Mouse (Mus musculus) embryonic facial prominence, embryonic 13.5 days (tissue): ENCODE data around the gene Mtch1. TPM values are rescaled to one million over a fixed set of nuclear protein-coding genes. Genes with fewer than 3 reads are reported as not detected.
"Not testable (repeated sequence)": the region's sequence is repeated elsewhere in the genome, so short reads cannot be mapped to it uniquely, and the experiment has no call there.

Experiments
- ATAC-seq: fragments of 200-750 bp; cut with Nextera tagmentation; 2 replicates; pipeline ENCODE4 v1.8.0; 2017; ENCODE audit warnings: low read depth; ENCODE audit not compliant: insufficient number of reproducible peaks, insufficient read depth, low FRiP score, low TSS enrichment
- H3K27ac ChIP-seq: fragments of 300-500 bp; sonication (generic); 2 replicates; pipeline ENCODE4 v1.5.1; 2015; ENCODE audit warnings: moderate library complexity, mild to moderate bottlenecking, inconsistent platforms
- H3K27me3 ChIP-seq: fragments of 300-500 bp; sonication (generic); 2 replicates; pipeline ENCODE4 v1.6.1; 2015; ENCODE audit warnings: mild to moderate bottlenecking, inconsistent platforms
- H3K36me3 ChIP-seq: fragments of 300-500 bp; sonication (generic); 2 replicates; pipeline ENCODE4 v1.6.1; 2015; ENCODE audit warnings: mild to moderate bottlenecking, inconsistent platforms
- H3K4me1 ChIP-seq: fragments of 300-500 bp; sonication (generic); 2 replicates; pipeline ENCODE4 v1.6.1; 2015; ENCODE audit warnings: inconsistent platforms
- H3K4me2 ChIP-seq: fragments of 300-500 bp; sonication (generic); 2 replicates; pipeline ENCODE4 v1.6.1; 2015; ENCODE audit warnings: moderate library complexity, mild to moderate bottlenecking, inconsistent platforms
- H3K4me3 ChIP-seq: fragments of 300-500 bp; sonication (generic); 2 replicates; pipeline ENCODE4 v1.5.1; 2015; ENCODE audit warnings: mild to moderate bottlenecking, inconsistent platforms
- H3K9ac ChIP-seq: fragments of 300-500 bp; sonication (generic); 2 replicates; pipeline ENCODE4 v1.6.1; 2015; ENCODE audit warnings: mild to moderate bottlenecking, inconsistent platforms
- H3K9me3 ChIP-seq: fragments of 300-500 bp; sonication (generic); 2 replicates; pipeline ENCODE4 v1.6.1; 2016; ENCODE audit warnings: inconsistent platforms
- WGBS: fragments of 180-500 bp; shearing (Covaris S2); methylation state at CpG from one replicate; pipeline ENCODE4 v1.1.7; 2015; ENCODE audit warnings: mixed read lengths; 5-methylcytosine and 5-hydroxymethylcytosine counted together
- polyA plus RNA-seq: library from polyadenylated mRNA; unstranded; fragments of >200 nt; fragmentation: Nextera tagmentation; extraction: Ambion mirVana; gene quantifications from 2 replicates; pipeline ENCODE4 v1.2.1, GENCODE M21; 2015

Mtch1 gene
- polyA plus RNA-seq, 1 experiment from 2014 or later = 299 TPM

DNA sequence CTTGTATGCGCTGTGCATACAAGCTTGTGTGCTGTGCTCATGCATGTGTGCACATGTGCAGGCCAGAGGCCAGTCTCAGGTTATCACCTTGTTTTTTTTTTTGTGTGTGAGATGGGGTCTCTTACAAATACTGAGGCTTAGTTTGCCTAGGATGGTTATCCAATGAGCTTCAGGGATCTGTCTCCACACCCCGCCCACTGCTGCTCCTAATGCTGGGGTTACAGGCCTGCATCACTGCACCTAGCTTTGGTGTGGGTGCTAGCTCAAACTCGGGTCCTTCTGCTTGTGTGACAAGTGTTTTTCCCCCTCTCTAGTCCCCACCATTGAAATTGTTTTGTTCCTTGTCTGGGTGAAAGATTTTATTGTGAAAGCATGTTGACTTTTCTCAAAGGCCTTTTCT lies 17.5 kb downstream of the Mtch1 start:
- H3K9me3 ChIP-seq = no peaks in the 10 kb centered on the region
- no peak overlapping the region for H3K9ac ChIP-seq
- no peak overlapping the region for H3K4me2 ChIP-seq
- ATAC-seq = no peak
- H3K36me3 ChIP-seq = peaks cover 41% of the 10 kb centered on the region
- peaks cover 18% of the 10 kb centered on the region for H3K4me1 ChIP-seq
- H3K27me3 ChIP-seq = peaks cover 30% of the 10 kb centered on the region
- no peak overlapping the region for H3K4me3 ChIP-seq
- WGBS = 74% methylated on average over 3 of the region's 3 CpGs
- 0 out of 2 replicates have a peak overlapping the region, but pooled peaks have one; percentile 22 for H3K27ac ChIP-seq

DNA sequence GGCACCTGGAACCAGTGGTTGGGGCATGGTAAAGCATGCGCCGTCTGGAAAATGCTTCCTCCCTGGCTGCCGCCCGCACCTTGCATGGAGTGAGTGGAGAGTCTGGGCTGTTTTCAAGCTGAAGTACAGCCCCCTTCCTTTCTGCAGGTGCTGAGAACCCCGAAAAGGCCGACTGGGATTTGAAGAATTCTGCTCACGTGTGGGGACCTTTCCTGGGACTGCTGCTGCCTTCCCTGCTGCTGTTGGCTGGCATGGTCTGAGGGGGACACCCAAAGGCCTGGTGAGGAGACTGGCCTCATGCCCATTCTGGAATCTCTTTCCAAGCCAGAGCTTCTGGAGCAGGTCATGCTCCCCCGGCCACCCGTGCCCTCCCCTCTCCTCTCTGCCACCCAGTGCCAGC lies 20.0 kb downstream of the Mtch1 start:
- Histone ChIP-seq H3K4me2 (no peak overlapping the region), H3K27me3 (peaks cover 44% of the 10 kb centered on the region), H3K9ac (no peak overlapping the region), H3K36me3 (peaks cover 20% of the 10 kb centered on the region), H3K4me1 (peaks cover 20% of the 10 kb centered on the region), H3K9me3 (no peaks in the 10 kb centered on the region), H3K4me3 (no peak overlapping the region), H3K27ac (no peak overlapping the region)
- WGBS = 76% methylated on average over 9 of the region's 9 CpGs
- ATAC-seq = no peak

DNA sequence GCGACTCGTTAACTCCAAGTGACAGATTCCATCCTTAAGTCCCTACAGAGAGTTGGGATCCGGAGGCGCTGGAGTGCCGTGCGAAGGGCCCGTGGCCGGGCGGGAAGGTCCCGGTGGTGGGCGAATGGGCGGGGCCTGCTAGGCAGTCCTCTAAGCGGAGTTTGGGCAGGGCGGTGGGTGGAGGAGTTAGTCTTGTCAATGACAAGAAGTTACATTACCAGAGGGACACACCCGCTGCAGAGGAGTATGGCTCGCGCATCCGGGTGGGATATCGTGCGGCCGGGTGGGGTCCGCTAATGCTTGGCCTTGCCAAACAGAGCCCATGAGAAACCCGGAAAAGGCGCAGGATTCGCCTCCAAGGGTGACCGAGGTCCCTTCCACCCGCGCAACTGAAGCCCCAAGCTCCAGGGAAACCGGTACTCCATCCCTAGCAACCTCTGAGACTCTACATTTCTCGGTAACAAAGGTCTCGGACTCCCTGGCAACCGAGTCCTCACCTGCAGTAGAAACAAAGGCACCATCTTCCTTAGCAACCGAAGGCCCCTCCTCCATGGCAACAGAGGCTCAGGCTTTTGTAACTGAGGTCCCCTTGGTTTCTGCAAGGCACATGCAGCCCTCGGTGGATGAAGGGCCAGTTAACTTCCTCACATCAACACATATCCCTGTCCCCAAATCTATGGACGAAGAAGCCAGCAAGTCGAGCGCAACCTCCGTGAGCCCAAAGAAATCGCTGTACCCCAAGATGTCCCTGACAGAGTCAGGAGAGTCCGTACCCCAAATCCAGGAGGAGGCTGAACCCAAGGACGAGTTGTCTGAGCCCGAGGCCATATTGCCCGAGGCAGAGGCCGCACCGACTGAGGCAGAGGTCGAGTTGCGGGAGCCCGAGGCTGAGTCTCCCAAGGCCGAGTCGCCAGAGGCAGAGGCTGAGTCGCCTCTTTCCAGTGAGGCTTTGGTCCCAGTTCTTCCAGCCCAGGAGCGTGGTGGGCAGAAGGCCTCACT lies 20.9 kb downstream of the Mtch1 start:
- Histone ChIP-seq H3K9me3 (no peaks in the 10 kb centered on the region), H3K9ac (peak overlapping the region; percentile 60), H3K4me1 (peaks cover 29% of the 10 kb centered on the region), H3K4me3 (peak overlapping the region; percentile 40), H3K27me3 (peaks cover 52% of the 10 kb centered on the region), H3K27ac (no peak overlapping the region), H3K36me3 (peaks cover 11% of the 10 kb centered on the region), H3K4me2 (peak overlapping the region; percentile 66)
- ATAC-seq = peak; percentile 4; the same call in 1 of the 2 replicates
- 12% methylated on average over 52 of the region's 52 CpGs for WGBS

DNA sequence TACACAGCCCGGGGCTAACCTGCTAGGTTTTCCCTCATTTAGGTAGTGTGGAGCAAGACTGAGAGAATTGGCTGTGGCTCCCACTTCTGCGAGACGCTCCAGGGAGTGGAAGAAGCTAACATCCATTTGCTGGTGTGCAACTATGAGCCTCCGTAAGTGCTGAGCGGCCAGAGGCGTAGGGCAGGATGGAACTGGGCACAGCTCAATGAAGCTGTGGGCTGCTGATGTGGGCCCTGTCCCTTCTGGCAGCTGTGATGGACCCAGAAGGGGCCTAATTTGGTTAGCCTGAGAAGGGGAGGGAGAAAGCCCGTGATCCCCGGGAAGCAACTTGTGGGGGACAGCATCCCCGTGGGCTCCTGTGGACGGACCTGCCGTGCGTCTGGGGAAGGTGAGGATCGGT lies 21.9 kb downstream of the Mtch1 start:
- H3K9me3 ChIP-seq = no peaks in the 10 kb centered on the region

DNA sequence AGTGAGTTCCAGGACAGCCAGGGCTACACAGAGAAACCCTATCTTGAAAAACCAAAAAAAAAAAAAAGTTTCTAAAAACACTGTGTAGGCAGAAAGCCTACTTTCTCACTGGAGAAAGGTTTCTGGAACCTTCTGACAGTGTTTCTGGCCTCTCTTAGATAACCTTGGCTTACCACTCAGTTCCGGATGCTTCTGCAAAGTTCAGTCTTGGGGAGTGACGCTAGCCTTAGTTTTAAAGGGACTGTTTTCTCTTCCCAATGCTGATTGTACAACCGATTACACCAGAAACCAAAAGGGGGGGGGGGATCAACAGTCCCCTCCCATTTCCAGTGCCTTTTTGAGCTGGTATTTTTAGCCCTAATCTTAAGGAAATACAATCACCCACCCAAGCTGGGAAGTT lies 24.1 kb downstream of the Mtch1 start:
- no peak overlapping the region for H3K9ac ChIP-seq
- H3K36me3 ChIP-seq = no peaks in the 10 kb centered on the region
- peaks cover 83% of the 10 kb centered on the region for H3K27me3 ChIP-seq
- no peak overlapping the region for H3K4me3 ChIP-seq
- H3K9me3 ChIP-seq = no peaks in the 10 kb centered on the region
- no peak for ATAC-seq
- H3K4me1 ChIP-seq = peaks cover 37% of the 10 kb centered on the region
- H3K4me2 ChIP-seq = no peak overlapping the region
- 88% methylated on average over 3 of the region's 3 CpGs for WGBS
- H3K27ac ChIP-seq = no peak overlapping the region

More for the DNA sequence above, 21.9 kb downstream of the Mtch1 start:
- Histone ChIP-seq H3K4me1 (peaks cover 37% of the 10 kb centered on the region), H3K27ac (no peak overlapping the region), H3K4me3 (peak overlapping the region; percentile 40; the same call in 1 of the 2 replicates), H3K27me3 (peaks cover 62% of the 10 kb centered on the region), H3K4me2 (peak overlapping the region; percentile 66), H3K9ac (peak overlapping the region; percentile 60; the same call in 1 of the 2 replicates), H3K36me3 (peaks cover 3% of the 10 kb centered on the region; the same call in 1 of the 2 replicates)
- WGBS = 54% methylated on average over 13 of the region's 13 CpGs
- no peak for ATAC-seq

DNA sequence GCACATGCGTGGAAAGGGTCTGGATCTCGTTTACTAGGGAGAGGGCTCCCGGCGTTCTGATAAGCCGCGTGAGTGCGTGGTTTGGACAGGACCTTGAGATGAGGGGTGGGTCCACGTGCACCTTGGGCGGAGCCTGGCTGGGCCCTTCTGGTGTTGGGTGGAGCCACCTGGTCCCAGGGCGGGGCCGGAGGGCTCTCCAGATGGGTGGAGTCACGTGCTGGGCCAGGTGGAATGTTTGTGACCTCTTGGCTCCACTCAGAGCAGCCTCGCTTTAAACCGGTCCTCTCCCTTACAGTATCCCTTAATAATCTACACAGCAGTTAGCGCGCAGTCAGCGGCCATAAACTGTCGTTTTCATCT lies 25.2 kb downstream of the Mtch1 start:
- peak overlapping the region; percentile 46; the same call in 1 of the 2 replicates for H3K9ac ChIP-seq
- peaks cover 37% of the 10 kb centered on the region for H3K4me1 ChIP-seq
- peak overlapping the region; percentile 46 for H3K4me2 ChIP-seq

DNA sequence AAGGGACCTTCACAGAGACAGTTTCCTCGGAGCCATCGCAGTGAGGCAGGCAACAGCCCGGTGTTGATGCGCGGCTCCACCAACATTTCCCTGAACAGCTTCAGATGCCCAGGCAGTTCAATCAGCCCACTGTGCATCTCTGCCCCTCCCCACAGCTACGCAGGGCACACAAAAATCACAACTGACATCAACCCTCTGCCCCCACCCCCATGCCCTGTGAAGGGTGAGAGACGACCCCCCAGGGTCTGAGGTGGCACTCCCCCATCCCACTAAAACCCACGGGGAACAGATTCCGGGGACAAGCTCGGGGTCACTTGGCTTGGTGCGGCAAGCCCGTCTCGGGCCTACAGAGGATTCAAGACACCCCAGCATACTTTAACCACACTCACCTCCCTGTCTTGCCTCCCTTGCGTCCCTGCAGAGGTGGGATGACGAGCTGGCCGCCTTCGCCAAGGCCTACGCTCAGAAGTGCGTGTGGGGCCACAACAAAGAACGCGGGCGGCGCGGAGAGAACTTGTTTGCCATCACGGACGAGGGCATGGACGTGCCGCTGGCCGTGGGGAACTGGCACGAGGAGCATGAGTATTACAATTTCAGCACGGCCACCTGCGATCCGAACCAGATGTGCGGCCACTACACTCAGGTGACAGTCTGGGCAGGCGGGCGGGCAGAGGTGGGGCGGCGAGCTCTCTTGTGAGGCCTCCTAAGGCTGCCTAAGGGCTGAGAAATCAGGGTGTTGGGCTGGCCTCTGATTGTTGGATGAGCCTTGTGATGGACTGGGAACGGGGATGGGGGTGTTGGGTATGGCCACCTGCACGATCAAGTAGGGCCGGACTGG lies 25.8 kb downstream of the Mtch1 start:
- H3K27me3 ChIP-seq = peaks cover 69% of the 10 kb centered on the region
- H3K36me3 ChIP-seq = no peaks in the 10 kb centered on the region
- H3K9me3 ChIP-seq = no peaks in the 10 kb centered on the region
- no peak for ATAC-seq
- peak overlapping the region; percentile 23 for H3K4me3 ChIP-seq
- H3K27ac ChIP-seq = no peak overlapping the region
- WGBS = 12% methylated on average over 41 of the region's 41 CpGs
- H3K9ac ChIP-seq = peak overlapping the region; percentile 52; the same call in 1 of the 2 replicates
- peak overlapping the region; percentile 46 for H3K4me2 ChIP-seq
- peaks cover 32% of the 10 kb centered on the region for H3K4me1 ChIP-seq

More for the DNA sequence above, 25.2 kb downstream of the Mtch1 start:
- Histone ChIP-seq H3K27me3 (peaks cover 74% of the 10 kb centered on the region), H3K36me3 (no peaks in the 10 kb centered on the region), H3K27ac (no peak overlapping the region), H3K9me3 (no peaks in the 10 kb centered on the region), H3K4me3 (peak overlapping the region; percentile 23)
- ATAC-seq = no peak
- WGBS = 12% methylated on average over 18 of the region's 18 CpGs

DNA sequence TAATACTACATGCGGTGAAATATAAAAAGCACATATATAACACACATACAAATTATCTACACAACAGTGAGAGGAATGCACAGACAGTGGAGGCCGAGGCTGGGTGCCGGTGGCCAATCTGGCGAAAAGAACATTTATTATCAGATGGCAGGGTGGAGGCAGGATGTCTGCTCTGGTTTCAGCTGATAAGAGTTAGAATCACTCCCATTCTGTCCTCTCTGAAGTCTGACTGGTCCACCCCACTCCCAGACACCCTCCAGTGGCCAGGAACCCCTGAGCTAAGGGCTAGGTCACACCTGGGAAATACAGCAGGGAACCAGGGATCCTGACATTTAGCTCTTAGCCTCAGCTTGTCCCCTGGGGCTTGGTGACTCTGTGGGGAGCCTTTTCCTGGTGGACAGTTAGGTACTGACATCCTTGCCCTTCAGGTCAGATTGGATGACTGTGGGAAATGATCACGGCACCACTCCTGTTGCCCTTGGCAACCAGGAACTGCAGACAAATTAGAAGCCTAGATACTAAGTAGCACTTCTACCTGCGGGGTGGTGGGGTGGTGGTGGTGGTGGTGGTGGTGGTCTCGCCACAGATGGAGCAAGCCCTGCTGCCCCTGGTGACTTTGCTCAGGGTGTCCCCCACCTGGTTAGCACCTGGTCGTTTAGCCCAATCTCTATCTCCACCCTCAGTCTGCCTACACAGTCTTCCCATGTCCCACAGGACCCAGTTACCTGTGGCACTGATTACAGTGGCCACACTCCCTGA lies 27.7 kb downstream of the Mtch1 start:
- Histone ChIP-seq H3K27me3 (peaks cover 53% of the 10 kb centered on the region), H3K36me3 (no peaks in the 10 kb centered on the region), H3K4me1 (peaks cover 18% of the 10 kb centered on the region), H3K4me3 (no peak overlapping the region), H3K9ac (no peak overlapping the region), H3K4me2 (no peak overlapping the region), H3K27ac (no peak overlapping the region), H3K9me3 (no peaks in the 10 kb centered on the region)
- ATAC-seq = no peak
- WGBS = 62% methylated on average over 8 of the region's 8 CpGs

DNA sequence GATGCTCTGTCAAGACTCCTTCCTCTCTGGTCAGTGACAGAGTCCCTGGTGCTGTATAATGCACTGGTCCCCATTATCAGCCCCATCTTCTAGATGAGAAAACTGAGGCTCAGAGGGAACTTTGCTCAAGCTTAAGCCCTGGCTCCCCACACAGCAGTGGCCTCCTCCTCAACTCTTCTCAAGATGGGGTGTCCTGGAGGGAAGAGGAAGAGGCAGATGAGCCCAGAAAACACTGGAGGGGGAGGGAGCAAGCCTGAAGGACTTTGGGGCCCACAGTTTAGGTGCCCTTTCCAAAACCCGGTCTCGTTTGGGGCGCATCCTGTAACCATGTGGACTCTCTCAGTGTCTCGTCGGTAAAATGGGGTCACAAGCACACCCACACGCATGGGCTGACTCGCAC lies 28.3 kb downstream of the Mtch1 start:
- H3K27ac ChIP-seq = no peak overlapping the region
- H3K4me1 ChIP-seq = peaks cover 18% of the 10 kb centered on the region
- H3K36me3 ChIP-seq = no peaks in the 10 kb centered on the region
- no peak overlapping the region for H3K4me3 ChIP-seq
- no peak overlapping the region for H3K9ac ChIP-seq
- H3K4me2 ChIP-seq = no peak overlapping the region
- no peaks in the 10 kb centered on the region for H3K9me3 ChIP-seq
- 84% methylated on average over 7 of the region's 7 CpGs for WGBS
- H3K27me3 ChIP-seq = peaks cover 53% of the 10 kb centered on the region
- no peak for ATAC-seq

DNA sequence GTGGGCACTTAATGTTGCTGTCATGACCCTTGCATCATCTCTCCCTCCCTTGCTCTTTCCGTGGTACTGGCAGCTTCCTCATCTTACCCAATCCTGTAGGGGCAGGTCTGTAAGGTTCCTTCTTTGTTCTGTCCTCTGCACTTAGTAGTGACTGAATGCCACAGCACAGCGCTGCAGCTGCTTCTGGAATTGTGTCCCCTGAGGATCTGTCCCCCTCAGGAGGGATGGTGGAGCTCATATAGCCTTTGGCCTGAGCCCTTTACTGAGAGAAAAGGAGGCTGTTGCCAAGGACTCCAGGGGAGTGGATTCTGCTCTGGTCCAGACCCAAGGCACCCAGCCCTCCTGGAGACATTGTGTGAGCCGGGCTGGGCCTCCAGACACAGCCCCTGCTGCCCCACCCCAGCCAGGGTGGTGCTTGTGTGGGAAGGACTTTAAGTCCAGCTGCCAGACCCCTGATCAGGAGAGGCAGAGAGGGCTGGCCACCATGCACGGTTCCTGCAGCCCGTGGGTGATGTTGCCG lies 28.9 kb downstream of the Mtch1 start:
- H3K27me3 ChIP-seq = peaks cover 50% of the 10 kb centered on the region
- H3K9me3 ChIP-seq = no peaks in the 10 kb centered on the region
- no peak for ATAC-seq
- H3K4me3 ChIP-seq = no peak overlapping the region
- H3K4me2 ChIP-seq = no peak overlapping the region
- no peaks in the 10 kb centered on the region for H3K36me3 ChIP-seq
- peaks cover 18% of the 10 kb centered on the region for H3K4me1 ChIP-seq
- 49% methylated on average over 6 of the region's 6 CpGs for WGBS
- H3K27ac ChIP-seq = no peak overlapping the region
- H3K9ac ChIP-seq = no peak overlapping the region

DNA sequence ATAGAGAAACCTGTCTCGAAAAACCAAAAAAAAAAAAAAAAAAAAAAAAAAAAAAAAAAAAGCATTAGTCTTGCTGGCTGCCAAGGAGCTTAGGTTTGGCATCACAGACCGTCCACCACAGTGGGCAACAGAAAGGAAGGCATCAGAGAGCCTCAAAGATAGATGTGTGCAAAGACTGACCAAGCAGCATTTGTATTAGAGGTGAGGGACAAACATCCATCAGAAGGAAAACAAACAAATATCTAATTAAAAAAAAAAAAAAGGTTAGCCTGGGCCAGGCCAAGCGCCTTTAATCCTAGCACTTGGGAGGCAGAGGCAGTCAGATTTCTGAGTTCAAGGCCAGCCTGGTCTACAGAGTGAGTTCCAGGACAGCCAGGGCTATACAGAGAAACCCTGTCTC lies 30.4 kb downstream of the Mtch1 start, which contains the start of gene Pi16:
Pi16 (plus strand) TSS at position 301 of the 400 bp plus-strand sequence.
- not testable (repeated sequence) for H3K9me3 ChIP-seq, H3K9ac ChIP-seq, H3K36me3 ChIP-seq, H3K4me2 ChIP-seq, H3K4me3 ChIP-seq, ATAC-seq
- Histone ChIP-seq H3K4me1 (peaks cover 14% of the 10 kb centered on the region), H3K27me3 (peaks cover 36% of the 10 kb centered on the region), H3K27ac (0 out of 2 replicates have a peak within 1 kb of the TSS, but pooled peaks have one; percentile 16)
- 91% methylated on average over 3 of the region's 3 CpGs for WGBS
